Mouse (Mus musculus): ENCODE measurements around the gene Itgb1bp2. TPM values are rescaled to one million over a fixed set of nuclear protein-coding genes. Genes with fewer than 3 reads are reported as not detected.

The Itgb1bp2 gene
- total and polyA plus RNA-seq, 2 experiments from 2014 or later = 1.4 to 2.6 TPM

- H3K27ac ChIP-seq (ENCODE audit: low read depth, low read length) = no peak overlapping the region
- no peak for ATAC-seq (ENCODE audit: low FRiP score)
- no peaks in the 10 kb centered on the region for H3K9me3 ChIP-seq (ENCODE audit: low read length)
- no peak for DNase-seq (ENCODE audit: low spot score)
- no peak overlapping the region for H3K4me3 ChIP-seq (ENCODE audit: low read depth, low read length)
- no peak overlapping the region for H3K4me2 ChIP-seq (ENCODE audit: low read depth, low read length, poor library complexity, severe bottlenecking)
- no peaks in the 10 kb centered on the region for H3K4me1 ChIP-seq (ENCODE audit: insufficient read depth, low read length)
- 11% methylated on average over 1 of the region's 1 CpGs for WGBS
- no peak overlapping the region for H3K9ac ChIP-seq (replicated peaks; ENCODE audit: low read length, poor library complexity, severe bottlenecking)
- H3K36me3 ChIP-seq (ENCODE audit: insufficient read depth, low read length) = no peaks in the 10 kb centered on the region
- peak; percentile 43 for TF ChIP-seq CTCF (IDR thresholded peaks at IDR 0.05)
- no peaks in the 10 kb centered on the region for H3K27me3 ChIP-seq (ENCODE audit: insufficient read depth, low read length)
These were observed 21.1 kb upstream of the Itgb1bp2 start for GRCm38 (mm10) chrX:101427774-101428173.

GRCm38 (mm10) chrX:101428785-101429141, 20.1 kb upstream of the Itgb1bp2 start:
- peak; percentile 17; the same call in 1 of the 2 replicates for ATAC-seq (ENCODE audit: low FRiP score)
- Histone ChIP-seq H3K4me1 (ENCODE audit: insufficient read depth, low read length) (no peaks in the 10 kb centered on the region), H3K9ac (replicated peaks; ENCODE audit: low read length, poor library complexity, severe bottlenecking) (no peak overlapping the region), H3K36me3 (ENCODE audit: insufficient read depth, low read length) (no peaks in the 10 kb centered on the region), H3K4me2 (ENCODE audit: low read depth, low read length, poor library complexity, severe bottlenecking) (peak overlapping the region; percentile 35), H3K9me3 (ENCODE audit: low read length) (no peaks in the 10 kb centered on the region), H3K4me3 (ENCODE audit: low read depth, low read length) (peak overlapping the region; percentile 17), H3K27me3 (ENCODE audit: insufficient read depth, low read length) (no peaks in the 10 kb centered on the region), H3K27ac (ENCODE audit: low read depth, low read length) (peak overlapping the region; percentile 65)
- TF ChIP-seq CTCF (IDR thresholded peaks at IDR 0.05) = no peak
- DNase-seq (ENCODE audit: low spot score) = no peak
- WGBS = 23% methylated on average over 7 of the region's 7 CpGs

GRCm38 (mm10) chrX:101429142-101429949, 19.5 kb upstream of the Itgb1bp2 start, which contains the start of gene Nono:
Nono (plus strand) TSS chrX:101429318.
- peak; percentile 96 for ATAC-seq (ENCODE audit: low FRiP score)
- no peaks in the 10 kb centered on the region for H3K27me3 ChIP-seq (ENCODE audit: insufficient read depth, low read length)
- no peaks in the 10 kb centered on the region for H3K36me3 ChIP-seq (ENCODE audit: insufficient read depth, low read length)
- WGBS = 30% methylated on average over 49 of the region's 51 CpGs
- no peaks in the 10 kb centered on the region for H3K4me1 ChIP-seq (ENCODE audit: insufficient read depth, low read length)
- H3K4me2 ChIP-seq (ENCODE audit: low read depth, low read length, poor library complexity, severe bottlenecking) = peak within 1 kb of the TSS; percentile 48
- DNase-seq (ENCODE audit: low spot score) = peak; percentile 98
- peak; percentile 62 for TF ChIP-seq CTCF (IDR thresholded peaks at IDR 0.05)
- H3K4me3 ChIP-seq (ENCODE audit: low read depth, low read length) = peak within 1 kb of the TSS; percentile 62
- peak within 1 kb of the TSS; percentile 77 for H3K9ac ChIP-seq (replicated peaks; ENCODE audit: low read length, poor library complexity, severe bottlenecking)
- no peaks in the 10 kb centered on the region for H3K9me3 ChIP-seq (ENCODE audit: low read length)
- H3K27ac ChIP-seq (ENCODE audit: low read depth, low read length) = peak within 1 kb of the TSS; percentile 83

- 13% methylated on average over 14 of the region's 14 CpGs for WGBS
- TF ChIP-seq CTCF (IDR thresholded peaks at IDR 0.05) = no peak
- no peak for DNase-seq (ENCODE audit: low spot score)
These were observed 18.9 kb upstream of the Itgb1bp2 start for GRCm38 (mm10) chrX:101429976-101430375.

GRCm38 (mm10) chrX:101451147-101451546, 2.3 kb downstream of the Itgb1bp2 start:
- Histone ChIP-seq H3K9me3 (ENCODE audit: low read length) (no peaks in the 10 kb centered on the region), H3K4me3 (ENCODE audit: low read depth, low read length) (no peak overlapping the region), H3K27ac (ENCODE audit: low read depth, low read length) (no peak overlapping the region), H3K27me3 (ENCODE audit: insufficient read depth, low read length) (no peaks in the 10 kb centered on the region), H3K36me3 (ENCODE audit: insufficient read depth, low read length) (peaks cover 3% of the 10 kb centered on the region; the same call in 1 of the 2 replicates), H3K4me1 (ENCODE audit: insufficient read depth, low read length) (no peaks in the 10 kb centered on the region), H3K9ac (replicated peaks; ENCODE audit: low read length, poor library complexity, severe bottlenecking) (no peak overlapping the region), H3K4me2 (ENCODE audit: low read depth, low read length, poor library complexity, severe bottlenecking) (no peak overlapping the region)
- DNase-seq (ENCODE audit: low spot score) (no peak), ATAC-seq (ENCODE audit: low FRiP score) (no peak)
- 77% methylated on average over 1 of the region's 1 CpGs for WGBS
- no peak for TF ChIP-seq CTCF (IDR thresholded peaks at IDR 0.05)

More at GRCm38 (mm10) chrX:101429976-101430375, 18.9 kb upstream of the Itgb1bp2 start:
- peak overlapping the region; percentile 83 for H3K27ac ChIP-seq (ENCODE audit: low read depth, low read length)
- ATAC-seq (ENCODE audit: low FRiP score) = peak; percentile 31; the same call in 1 of the 2 replicates
- H3K27me3 ChIP-seq (ENCODE audit: insufficient read depth, low read length) = no peaks in the 10 kb centered on the region
- H3K36me3 ChIP-seq (ENCODE audit: insufficient read depth, low read length) = no peaks in the 10 kb centered on the region
- H3K4me2 ChIP-seq (ENCODE audit: low read depth, low read length, poor library complexity, severe bottlenecking) = peak overlapping the region; percentile 48
- H3K9me3 ChIP-seq (ENCODE audit: low read length) = no peaks in the 10 kb centered on the region
- H3K4me3 ChIP-seq (ENCODE audit: low read depth, low read length) = peak overlapping the region; percentile 62
- H3K9ac ChIP-seq (replicated peaks; ENCODE audit: low read length, poor library complexity, severe bottlenecking) = peak overlapping the region; percentile 77
- no peaks in the 10 kb centered on the region for H3K4me1 ChIP-seq (ENCODE audit: insufficient read depth, low read length)

GRCm38 (mm10) chrX:101451591-101451990, 2.7 kb downstream of the Itgb1bp2 start:
- no peak for TF ChIP-seq CTCF (IDR thresholded peaks at IDR 0.05)
- no peak for DNase-seq (ENCODE audit: low spot score)
- Histone ChIP-seq H3K9me3 (ENCODE audit: low read length) (no peaks in the 10 kb centered on the region), H3K4me3 (ENCODE audit: low read depth, low read length) (no peak overlapping the region), H3K27me3 (ENCODE audit: insufficient read depth, low read length) (no peaks in the 10 kb centered on the region), H3K36me3 (ENCODE audit: insufficient read depth, low read length) (no peaks in the 10 kb centered on the region; the same call in 1 of the 2 replicates), H3K27ac (ENCODE audit: low read depth, low read length) (no peak overlapping the region), H3K9ac (replicated peaks; ENCODE audit: low read length, poor library complexity, severe bottlenecking) (no peak overlapping the region), H3K4me1 (ENCODE audit: insufficient read depth, low read length) (no peaks in the 10 kb centered on the region), H3K4me2 (ENCODE audit: low read depth, low read length, poor library complexity, severe bottlenecking) (no peak overlapping the region)
- 79% methylated on average over 3 of the region's 3 CpGs for WGBS
- ATAC-seq (ENCODE audit: low FRiP score) = no peak
